In genomic region chr5:106990639-106991299, GRCm38 (mm10) we compare ENCODE assay signal across 8 mouse cellular contexts. TPM values are rescaled to one million over a fixed set of nuclear protein-coding genes. Genes with fewer than 3 reads are reported as not detected.
DNase-seq lines count a peak whose midpoint lies in the region; ATAC-seq and TF ChIP-seq lines count a peak whose summit lies in the region.

No protein-coding gene starts in this region.

- ATAC-seq in limb, embryonic 14.5 days (ENCODE audit: low FRiP score, low read depth), result peak; percentile 35; the same call in 1 of the 2 replicates
- 0 out of 2 replicates have a peak, but pooled peaks have one; percentile 54 for ATAC-seq in midbrain, embryonic 15.5 days (replicated peaks)
- peak; percentile 48; the same call in 1 of the 2 replicates for ATAC-seq in stomach, postnatal 0 days (ENCODE audit: low FRiP score, low TSS enrichment)

- DNase-seq in 3T3-L1 (ENCODE audit: low read depth, low spot score) (peak; percentile 91), NIH3T3 (ENCODE audit: low read depth) (peak; percentile 85)
- DNase-seq in cerebellum, postnatal 36 days, result peak; percentile 38 to 52
- peak; percentile 69 to 77 for DNase-seq in heart, adult 18-20 months
- peak; percentile 47 for DNase-seq in kidney, adult 18-20 months
- DNase-seq in limb, embryonic 14.5 days (ENCODE audit: low spot score), result peak; percentile 52
- DNase-seq in stomach, postnatal 0 days (ENCODE audit: low spot score), result peak; percentile 62

- no peak for TF ChIP-seq EP300 in stomach, postnatal 0 days (optimal IDR thresholded peaks at IDR 0.05)

- no peaks in the 10 kb centered on the region for H3K27me3 ChIP-seq in limb, embryonic 14.5 days (ENCODE audit: control insufficient read depth, insufficient read depth, low read length)
- no peaks in the 10 kb centered on the region for H3K27me3 ChIP-seq in midbrain, embryonic 15.5 days (replicated peaks)
- no peaks in the 10 kb centered on the region for H3K27me3 ChIP-seq in stomach, postnatal 0 days (ENCODE audit: control insufficient read depth, insufficient read depth, low read length)

- no peaks in the 10 kb centered on the region for H3K36me3 ChIP-seq in limb, embryonic 14.5 days (ENCODE audit: control insufficient read depth, insufficient read depth, low read length)
- H3K36me3 ChIP-seq in midbrain, embryonic 15.5 days (replicated peaks), result no peaks in the 10 kb centered on the region
- H3K36me3 ChIP-seq in stomach, postnatal 0 days (ENCODE audit: control insufficient read depth, insufficient read depth, low read length), result no peaks in the 10 kb centered on the region

- WGBS in limb, embryonic 14.5 days, result 47% methylated on average over 14 of the region's 14 CpGs
- WGBS in midbrain, embryonic 15.5 days, result 51% methylated on average over 14 of the region's 14 CpGs
- 26% methylated on average over 14 of the region's 14 CpGs for WGBS in stomach, postnatal 0 days

- H3K4me2 ChIP-seq in limb, embryonic 14.5 days (replicated peaks; ENCODE audit: low read depth, low read length, severe bottlenecking), result no peak overlapping the region
- no peak overlapping the region for H3K4me2 ChIP-seq in midbrain, embryonic 15.5 days
- no peak overlapping the region for H3K4me2 ChIP-seq in stomach, postnatal 0 days (replicated peaks; ENCODE audit: low read depth)

- peak; percentile 88 for TF ChIP-seq CTCF in stomach, postnatal 0 days (IDR thresholded peaks at IDR 0.05; ENCODE audit: low read depth)

- no peak overlapping the region for H3K9ac ChIP-seq in limb, embryonic 14.5 days (ENCODE audit: low read depth, low read length, severe bottlenecking)
- H3K9ac ChIP-seq in midbrain, embryonic 15.5 days, result no peak overlapping the region
- no peak overlapping the region; the same call in 1 of the 2 replicates for H3K9ac ChIP-seq in stomach, postnatal 0 days (ENCODE audit: low read length)

- H3K4me1 ChIP-seq in limb, embryonic 14.5 days (ENCODE audit: control insufficient read depth, insufficient read depth, low read length), result peaks cover 13% of the 10 kb centered on the region
- no peaks in the 10 kb centered on the region for H3K4me1 ChIP-seq in midbrain, embryonic 15.5 days
- peaks cover 4% of the 10 kb centered on the region; the same call in 1 of the 2 replicates for H3K4me1 ChIP-seq in stomach, postnatal 0 days (replicated peaks; ENCODE audit: control insufficient read depth, insufficient read depth)

- H3K4me3 ChIP-seq in limb, embryonic 14.5 days (replicated peaks; ENCODE audit: low read length), result no peak overlapping the region
- no peak overlapping the region for H3K4me3 ChIP-seq in midbrain, embryonic 15.5 days
- H3K4me3 ChIP-seq in stomach, postnatal 0 days (ENCODE audit: low read depth, low read length), result no peak overlapping the region

- TF ChIP-seq POLR2A in limb, embryonic 14.5 days (IDR thresholded peaks at IDR 0.05; ENCODE audit: borderline replicate concordance, extremely low read depth, insufficient read depth, insufficient read length), result no peak

- H3K9me3 ChIP-seq in limb, embryonic 14.5 days (ENCODE audit: control insufficient read depth, low read length), result no peaks in the 10 kb centered on the region
- H3K9me3 ChIP-seq in midbrain, embryonic 15.5 days, result no peaks in the 10 kb centered on the region
- no peaks in the 10 kb centered on the region for H3K9me3 ChIP-seq in stomach, postnatal 0 days (ENCODE audit: control insufficient read depth, low read length)

- no peak overlapping the region for H3K27ac ChIP-seq in limb, embryonic 14.5 days (replicated peaks; ENCODE audit: low read depth, low read length)
- no peak overlapping the region for H3K27ac ChIP-seq in midbrain, embryonic 15.5 days
- peak overlapping the region; percentile 75 for H3K27ac ChIP-seq in stomach, postnatal 0 days (replicated peaks)

RNA-seq across cellular contexts. Expression of gene Cdc7, which starts 26.6 kb away (rescaled TPM):
- under 1 TPM; 0.57 to 0.65 TPM for total RNA-seq in heart, adult 18-20 months (2021)
- polyA plus RNA-seq in limb, embryonic 14.5 days (2012; rRNA removed), result 65.8 and 66.8 TPM in 2 replicates
- polyA plus RNA-seq in limb, embryonic 14.5 days (2014; fragmentation: Nextera tagmentation; extraction: Ambion mirVana), result 39.8 and 46.4 TPM in 2 replicates
- polyA plus RNA-seq in midbrain, embryonic 15.5 days (2015; fragmentation: Nextera tagmentation; extraction: Ambion mirVana), result 48.1 and 49.3 TPM in 2 replicates
- polyA plus RNA-seq in stomach, postnatal 0 days (2015; fragmentation: Nextera tagmentation; extraction: Ambion mirVana), result 7.4 and 8.0 TPM in 2 replicates
